Mouse (Mus musculus) spleen, postnatal 4 days (tissue): Measurements from ENCODE around the gene Fto.
A peak's percentile ranks its signal among the peaks of the same experiment; 100 is the strongest.

Experiments
- DNase-seq, 2 experiments: peaks; one replicate each; pipeline ENCODE4 v3.0.0; 2022; ENCODE audit warnings: low spot score in 2 of 2

The Fto gene

DNA sequence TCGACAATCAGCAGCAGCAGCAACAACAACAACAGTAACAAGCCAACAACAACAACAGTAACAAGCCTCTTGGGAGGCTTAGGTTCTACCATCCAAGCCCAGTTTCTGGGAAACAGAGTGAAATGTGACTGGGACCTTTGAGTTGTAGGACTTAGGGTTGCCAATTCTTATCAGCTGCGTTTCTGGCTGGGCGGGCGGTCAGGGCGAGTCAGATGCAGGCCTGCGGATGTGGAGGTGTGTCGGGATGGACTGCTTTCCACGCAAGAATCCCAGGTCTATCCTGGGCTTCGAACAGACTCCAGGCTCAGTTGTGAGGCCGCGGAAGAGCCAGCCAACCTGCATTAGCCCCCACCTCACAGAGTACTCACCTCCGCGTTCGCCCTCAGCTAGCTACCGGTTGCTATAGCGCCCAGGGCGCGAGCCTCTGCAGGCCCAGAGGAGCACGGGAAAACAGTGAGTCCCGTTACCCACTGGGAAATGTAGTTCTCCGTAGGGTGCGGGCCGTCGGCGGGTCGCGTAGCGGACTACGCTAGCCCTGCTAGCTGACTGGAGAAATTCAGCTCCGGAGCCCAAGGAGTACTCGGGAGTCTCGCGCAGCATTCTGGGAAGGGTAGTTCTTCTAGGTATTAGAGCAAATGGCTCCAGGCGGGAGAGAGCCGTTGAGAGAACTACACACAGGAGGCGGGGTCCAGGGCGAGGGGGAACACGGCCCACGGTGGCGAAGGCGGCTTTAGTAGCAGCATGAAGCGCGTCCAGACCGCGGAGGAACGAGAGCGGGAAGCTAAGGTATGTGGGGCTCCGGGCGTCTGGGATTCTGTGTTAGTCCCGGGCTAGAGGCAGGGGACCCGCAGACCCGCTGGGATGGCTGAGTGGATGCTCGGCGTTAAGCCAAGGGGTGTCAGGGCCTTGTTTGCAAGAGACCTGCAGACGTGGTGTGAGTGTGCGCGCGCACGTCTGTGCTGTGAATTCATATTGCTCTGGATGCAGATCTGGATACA lies at the start of gene Fto, which contains the start of gene Rpgrip1l:
Gene Fto, plus strand, starts transcription at position 691 of the 998 bp plus-strand sequence.
Gene Rpgrip1l, minus strand, starts transcription at position 428 of the 998 bp plus-strand sequence.
- peak; percentile 93 to 94 for DNase-seq

DNA sequence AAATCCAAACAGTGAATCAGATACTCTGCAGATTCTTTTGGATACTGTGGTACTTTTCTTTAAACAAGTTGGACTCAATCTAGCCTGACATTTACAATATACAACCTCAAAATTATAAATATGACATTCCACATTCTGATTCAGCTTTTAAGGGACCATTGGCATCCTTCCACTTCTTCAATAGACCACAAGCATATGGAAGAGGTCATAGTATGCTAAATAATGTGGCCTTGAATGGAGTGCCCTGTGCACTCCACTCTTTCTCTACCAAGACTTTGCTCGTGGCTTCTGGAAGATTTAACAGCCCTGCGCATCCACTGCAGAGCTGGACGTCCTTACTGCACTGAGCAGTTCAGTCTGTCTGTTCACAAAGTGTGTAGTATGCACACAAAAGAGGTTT lies 49.4 kb upstream of the Fto start:
- no peak for DNase-seq

DNA sequence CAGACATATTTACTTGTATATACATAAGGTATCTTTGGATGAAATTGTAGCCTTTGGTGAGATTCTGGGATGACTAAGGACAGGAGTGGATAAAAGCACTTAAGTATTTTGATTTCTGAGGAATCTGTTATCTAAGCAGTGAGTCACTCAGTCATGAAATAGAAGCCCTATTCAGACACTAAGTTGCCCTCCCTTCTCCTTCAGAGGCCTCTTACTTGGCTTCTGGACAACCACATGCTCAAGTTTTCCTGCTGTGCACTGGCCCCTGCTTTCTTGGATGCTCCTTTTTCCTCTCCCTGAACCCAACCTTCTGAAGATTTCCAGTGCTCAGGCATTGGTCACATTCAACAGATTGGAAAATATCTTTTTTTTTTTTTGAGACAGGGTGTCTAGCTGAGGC lies 48.8 kb upstream of the Fto start:
- no peak for DNase-seq

DNA sequence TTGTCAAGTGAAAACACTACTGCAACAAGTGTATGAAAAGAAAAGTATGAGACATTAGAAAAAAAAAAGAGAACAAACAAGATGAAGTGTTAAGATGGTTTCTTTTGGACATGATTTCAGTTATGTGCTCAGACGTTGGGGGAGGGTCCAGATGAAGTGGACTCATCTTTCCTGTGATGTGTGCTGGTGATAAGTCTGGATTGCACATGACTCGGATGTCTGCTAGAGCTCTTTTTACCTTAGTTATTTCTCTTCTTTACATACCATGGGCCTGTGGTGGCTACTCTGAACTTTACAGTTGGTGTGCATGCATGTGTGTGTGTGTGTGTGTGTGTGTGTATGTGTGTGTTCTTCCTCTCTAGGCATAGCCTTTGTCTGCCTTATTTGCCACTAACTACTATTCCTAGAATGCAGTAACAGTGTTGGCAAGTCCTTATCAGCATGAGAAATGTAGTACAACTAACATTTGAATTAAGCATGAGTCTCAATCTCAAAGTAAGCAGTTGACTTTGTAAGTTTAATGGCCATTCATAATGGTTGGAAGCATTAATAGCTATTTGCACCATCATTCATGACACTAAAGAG lies 43.9 kb upstream of the Fto start:
- DNase-seq = no peak

DNA sequence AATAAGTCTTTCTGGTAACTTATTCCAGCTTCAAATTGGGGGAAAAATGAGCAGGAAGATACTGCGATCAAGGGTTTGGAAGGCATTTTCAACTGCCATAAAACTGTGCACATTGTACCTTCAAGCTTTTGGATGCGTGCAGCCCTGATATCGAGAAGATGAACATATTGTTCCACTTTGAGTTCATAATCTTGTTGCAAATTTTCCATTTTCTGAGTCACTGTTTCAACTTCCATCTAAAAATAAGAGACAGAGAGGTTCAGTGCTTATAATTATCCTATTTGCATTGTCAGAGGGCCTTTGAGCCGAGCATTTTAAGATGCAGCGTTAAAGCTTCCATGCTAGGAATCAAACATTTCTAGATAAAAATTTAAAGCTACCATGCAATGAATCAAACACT lies 39.8 kb upstream of the Fto start:
- DNase-seq = no peak

DNA sequence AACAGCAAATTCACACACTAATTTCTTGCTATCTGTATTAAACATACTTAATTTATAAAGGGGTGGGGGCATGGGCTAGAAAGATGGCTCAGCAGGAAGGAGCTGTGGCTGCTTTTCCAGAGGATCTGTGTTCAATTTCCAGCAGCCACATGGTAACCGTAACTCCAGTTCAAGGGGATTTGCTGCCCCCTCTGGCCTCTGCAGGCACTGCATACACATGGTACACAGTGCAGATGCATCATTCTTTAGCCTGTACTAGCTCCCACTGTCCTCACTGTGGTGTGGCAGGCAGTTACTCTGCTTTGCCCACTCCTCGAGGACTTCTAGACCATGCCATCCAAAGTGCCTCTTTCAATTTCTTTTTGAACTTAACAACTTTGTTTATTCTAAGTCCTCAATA lies 37.0 kb upstream of the Fto start:
- peak in 1 of 2 experiments; percentile 13 for DNase-seq

DNA sequence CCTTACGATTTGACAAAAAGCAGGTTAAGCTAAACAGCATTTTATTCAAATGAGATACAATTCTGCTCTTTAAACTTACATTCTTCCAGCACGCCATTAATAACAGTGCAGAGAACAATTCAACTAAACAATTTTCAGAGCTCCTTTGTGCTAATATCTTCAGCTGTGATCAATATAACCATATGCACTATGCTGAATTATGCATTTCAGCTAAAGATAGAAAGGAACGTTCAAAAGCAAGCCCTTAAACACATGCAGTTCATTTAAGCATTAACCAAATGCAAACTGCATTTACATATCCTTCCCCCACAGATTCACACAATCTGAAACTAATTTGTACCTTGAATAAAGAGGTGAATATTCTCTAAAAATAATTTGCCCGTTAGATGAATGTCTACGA lies 35.3 kb upstream of the Fto start:
- no peak for DNase-seq

DNA sequence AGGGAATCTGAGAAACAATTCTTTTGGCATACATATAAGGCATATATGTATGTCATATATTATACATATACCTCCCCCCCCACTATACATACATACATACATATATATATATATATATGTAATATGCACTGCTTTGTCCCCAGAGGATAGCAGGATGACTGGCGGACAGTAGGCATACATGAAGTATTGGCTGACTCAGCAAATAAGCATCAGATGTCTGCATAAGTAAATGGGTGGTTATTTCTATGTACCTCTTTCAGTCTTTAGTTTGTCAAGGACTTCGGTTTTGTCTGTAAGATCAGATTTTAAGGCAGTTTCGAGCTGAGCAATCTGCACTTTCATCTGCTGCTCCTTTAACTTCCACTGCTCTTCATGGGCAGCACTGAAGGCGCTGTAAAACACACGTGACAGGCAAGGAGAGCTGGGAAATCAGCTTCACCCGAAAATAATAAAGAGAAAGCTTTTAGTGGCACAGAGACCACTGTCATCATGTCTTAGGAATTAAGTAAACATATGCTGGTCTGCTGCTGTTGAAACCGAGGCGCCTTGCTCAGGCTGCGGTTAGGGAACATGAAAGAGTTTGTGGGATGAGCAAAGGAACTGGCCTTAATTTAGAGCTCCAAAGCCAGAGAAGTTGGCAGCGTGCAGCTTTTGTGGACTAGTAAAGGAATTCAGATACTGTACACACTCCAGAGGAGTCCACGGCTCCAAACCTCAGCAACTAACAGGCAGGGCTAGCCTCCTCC lies 32.7 kb upstream of the Fto start:
- DNase-seq = no peak

DNA sequence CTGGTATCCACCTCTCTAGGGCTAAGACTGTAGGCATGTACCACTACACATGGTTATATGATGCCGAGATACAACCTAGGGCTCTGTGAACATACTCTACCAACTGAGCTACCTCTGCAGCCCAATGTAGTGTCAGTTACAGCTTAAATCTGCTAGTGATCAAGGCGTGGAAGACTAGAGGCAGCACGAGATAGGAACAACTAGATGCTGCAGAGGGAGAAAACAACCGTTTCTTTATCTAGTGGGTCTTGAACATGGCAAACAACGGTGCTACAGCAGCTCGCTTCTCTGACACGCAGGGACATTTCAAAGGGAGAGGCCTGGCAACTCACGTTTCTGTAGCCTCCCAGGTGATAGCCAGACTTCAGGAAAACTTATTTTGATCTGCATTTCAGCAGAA lies 31.8 kb upstream of the Fto start:
- DNase-seq = no peak

DNA sequence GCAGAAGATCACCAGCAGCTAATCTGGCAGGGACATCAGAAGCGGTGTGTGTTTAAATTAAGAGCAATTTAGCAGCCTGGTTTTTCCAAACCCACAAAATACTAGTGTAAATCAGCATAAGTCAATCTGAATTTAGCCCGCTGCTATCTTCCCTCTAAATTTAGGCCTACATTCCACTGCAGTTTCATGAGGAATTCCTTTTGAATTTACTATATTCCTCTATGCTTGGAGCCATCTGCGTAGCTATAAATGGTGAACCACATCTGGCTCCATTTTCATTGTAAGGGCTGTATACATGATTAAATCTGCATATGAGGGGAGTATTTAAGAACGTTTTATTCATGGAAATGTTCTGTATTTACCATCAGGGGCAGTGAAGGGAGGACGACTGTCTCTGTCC lies 30.7 kb upstream of the Fto start:
- no peak for DNase-seq

DNA sequence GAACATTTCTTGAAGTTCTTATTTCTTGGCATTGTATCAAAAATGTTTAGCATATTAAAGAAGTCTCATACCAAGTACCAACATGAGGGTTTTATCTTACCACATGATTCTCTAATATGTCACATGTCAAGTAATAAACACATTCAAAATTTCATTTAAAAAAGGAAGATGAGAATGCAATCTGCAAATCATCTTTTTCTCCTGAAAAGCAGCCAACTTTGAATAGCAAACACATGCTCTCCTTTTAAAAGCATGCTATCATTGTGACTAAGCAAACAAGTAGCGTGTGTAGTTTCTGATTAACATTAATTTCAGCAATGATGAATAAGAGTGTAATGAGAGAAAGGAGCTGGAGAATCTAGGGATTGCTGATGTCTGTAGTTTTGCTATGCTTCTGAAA lies 29.5 kb upstream of the Fto start:
- DNase-seq = no peak

DNA sequence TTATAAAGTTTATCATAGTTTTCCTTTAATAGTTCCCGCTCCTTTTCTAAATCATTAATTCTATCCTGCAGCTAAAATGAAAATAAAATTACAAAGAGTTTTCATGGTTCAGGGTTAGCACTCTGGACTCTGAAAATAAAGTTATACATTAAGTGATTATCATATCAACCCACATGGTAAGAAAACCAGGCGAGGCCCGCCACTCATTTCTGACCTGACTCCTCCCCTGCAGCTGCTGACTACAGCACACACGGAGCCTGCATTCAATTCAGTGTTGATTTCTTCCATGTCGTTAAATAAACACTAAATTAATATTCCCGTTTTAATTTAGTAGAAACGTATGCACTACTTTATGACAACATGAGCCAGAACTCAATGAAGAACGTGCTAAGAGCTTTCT lies 27.1 kb upstream of the Fto start:
- DNase-seq = no peak

DNA sequence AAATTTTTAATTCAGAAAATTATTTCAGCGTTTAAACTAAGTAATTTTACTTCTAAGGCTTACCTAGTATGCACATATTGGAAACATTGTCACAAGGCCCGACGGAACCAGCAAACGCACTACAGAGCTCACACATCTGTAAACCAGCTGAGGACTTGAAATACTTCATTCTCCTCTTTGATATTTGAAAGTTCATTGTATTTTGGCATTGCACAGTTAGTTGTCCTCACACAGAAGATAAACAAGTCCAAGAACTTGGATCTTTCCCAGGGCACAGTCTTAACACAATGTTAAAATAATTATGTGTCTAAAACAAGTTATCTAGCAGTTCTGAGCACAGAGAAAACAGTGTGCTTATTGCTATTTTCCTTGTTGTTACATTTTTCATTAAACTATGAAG lies 22.7 kb upstream of the Fto start:
- DNase-seq = no peak

DNA sequence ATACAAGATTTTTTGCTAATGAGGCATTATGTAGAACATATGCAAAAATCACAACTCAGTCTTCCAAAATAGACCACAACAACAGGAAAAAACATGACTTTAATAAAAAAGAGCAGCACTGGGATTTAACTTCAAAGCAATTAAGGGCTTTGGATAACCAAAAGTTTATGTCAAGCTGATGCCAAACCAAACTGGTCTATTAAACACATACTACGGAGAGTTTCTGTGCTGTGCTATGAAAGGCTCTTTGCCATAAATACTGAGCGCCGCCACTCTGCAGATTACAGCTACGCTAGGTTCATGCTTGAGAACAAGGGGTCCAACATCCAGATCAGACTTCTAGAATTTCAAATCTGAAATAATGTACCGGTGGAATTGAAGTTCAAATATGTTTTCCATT lies 17.5 kb upstream of the Fto start:
- no peak for DNase-seq

DNA sequence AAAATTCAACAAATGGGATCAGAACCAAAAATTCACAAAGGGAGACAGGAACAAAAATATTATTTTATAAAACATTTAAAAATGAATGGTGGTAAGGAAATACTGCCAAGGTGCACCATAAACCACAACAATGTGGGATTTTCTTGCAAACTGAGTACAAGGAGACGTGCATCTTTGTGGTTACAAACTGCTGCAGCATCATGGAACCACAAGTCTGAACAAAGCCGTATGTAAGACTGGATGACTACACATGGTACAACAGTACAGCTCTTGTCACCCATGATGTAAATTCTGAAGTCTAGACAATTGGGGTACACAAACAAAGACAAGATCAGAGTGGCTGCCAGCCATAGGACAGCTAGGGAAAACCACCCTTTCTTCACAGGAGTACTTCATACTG lies 14.7 kb upstream of the Fto start:
- no peak for DNase-seq

DNA sequence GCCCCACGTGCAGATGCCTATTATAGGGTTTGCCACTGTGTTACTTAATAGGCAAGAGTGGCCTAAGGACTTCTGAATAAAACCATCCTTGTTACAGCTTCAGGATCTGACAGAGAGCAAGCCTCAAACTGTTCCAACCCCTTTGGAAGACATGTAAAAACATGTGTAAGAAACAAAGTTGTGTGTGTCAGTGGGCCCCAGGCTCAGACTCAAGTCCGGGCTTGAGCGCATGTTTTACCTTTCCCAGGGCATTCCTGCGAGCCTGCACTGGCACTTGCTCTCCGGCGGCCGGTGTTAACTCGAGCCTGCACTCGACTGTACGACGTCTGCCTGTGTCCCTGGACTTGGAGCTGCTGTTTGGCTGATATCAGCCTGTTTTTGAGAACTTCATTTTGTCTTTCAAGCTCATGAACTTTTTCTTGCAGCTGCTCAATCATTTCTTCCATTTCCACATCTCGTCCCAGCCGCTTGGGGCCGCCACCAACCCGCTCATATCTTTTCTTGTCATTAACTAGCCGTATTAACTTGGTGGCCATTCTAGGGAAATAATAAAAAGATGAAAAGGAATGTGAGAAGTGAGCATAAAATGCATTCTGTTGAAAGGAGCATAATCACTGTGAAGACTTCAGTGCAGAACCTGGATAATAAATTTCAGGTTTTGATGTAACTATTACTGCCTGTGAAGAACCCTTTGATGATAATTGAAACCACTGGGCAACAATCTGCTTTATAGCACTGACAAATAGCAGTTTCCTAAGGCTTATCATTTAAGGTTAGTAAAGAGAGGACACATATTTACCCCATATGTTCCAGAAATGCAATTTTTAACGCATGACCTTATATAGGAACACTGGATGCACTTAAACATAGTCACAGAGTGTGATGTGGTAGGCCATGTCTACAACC lies 8.6 kb upstream of the Fto start:
- DNase-seq = no peak

DNA sequence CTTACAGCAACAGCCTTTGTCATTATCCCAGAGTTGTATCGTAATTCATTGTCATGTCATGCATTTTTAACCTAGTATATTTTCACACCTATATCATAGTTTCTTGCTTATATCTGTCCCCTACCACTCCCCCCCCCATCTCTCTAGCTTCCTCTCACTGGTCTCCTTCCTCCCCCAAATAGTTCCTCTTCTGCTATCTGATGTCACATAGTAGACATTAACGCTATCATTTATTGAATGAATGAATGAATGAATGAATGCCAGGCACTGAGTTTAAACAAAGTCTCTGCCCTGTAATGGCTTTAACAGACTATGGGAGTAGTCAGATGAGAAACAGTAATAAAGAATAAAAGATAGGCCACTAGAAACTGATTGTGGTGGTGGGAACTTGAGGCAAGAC lies 983 bp upstream of the Fto start:
- DNase-seq = no peak

DNA sequence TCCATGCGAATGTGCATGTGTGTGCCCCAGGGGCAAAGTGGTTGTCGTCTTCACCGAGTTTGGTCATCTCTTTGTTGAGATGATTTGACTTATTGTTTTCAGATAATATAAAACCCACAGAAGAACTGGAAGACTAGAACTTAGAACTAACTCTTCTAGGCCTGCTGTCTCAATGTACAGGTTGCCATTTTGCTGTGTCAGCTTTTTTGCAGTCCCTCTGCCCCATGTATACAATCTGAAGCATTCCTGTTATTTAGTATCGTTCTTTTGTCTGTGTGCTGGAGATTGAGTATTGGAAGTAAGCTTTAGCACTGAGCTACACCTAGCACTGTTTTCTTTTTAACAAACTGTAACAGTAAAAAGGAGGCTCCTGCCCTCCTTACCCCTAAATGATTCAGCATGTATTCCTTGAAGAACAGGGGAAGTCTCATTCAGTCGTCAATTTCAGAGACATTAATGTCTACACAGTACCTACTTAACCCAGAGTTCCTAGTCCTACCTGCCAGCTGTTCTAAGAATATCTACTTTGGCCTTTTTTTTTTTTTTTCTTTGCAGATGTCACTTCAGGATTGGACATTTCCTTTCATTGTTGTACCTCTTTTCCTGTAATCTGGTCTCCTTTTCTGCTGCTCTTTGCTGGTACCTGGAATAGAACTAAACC lies 4.4 kb downstream of the Fto start:
- no peak for DNase-seq

DNA sequence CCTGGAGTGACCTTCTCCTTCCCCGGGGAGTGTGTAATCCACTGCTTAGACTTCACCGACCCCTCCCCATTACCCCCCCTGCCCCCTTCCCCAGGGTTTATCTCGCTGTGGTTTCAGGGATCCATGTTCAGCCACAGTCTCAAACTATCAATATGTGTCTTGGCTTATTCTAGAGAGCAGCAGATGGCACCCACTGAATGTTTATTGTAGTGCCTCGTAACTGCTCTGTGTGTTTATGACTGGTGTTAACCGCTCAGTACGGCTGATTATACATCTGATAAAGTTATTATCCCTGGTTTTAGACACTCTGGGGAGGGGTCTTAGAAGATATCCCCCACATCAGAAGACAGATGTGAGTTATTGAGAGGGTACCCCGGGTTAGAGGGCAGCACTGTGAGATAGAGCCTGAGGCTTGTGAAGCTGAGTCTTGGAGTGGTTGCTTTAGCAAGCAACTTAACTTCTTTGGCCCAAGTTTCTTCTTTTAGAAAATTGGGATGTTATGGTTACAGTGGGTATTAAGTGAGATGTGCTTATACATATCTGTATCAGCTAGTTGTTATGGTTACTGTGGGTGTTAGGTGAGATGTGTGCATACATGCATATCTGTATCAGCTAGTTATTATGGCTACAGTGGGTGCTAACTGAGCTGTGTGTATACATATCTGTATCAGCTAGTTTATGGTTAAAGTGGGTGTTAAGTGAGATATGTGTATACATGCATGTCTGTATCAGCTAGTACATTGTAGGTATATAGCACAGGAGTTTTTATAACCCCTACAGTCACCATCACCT lies 5.8 kb downstream of the Fto start:
- no peak for DNase-seq

DNA sequence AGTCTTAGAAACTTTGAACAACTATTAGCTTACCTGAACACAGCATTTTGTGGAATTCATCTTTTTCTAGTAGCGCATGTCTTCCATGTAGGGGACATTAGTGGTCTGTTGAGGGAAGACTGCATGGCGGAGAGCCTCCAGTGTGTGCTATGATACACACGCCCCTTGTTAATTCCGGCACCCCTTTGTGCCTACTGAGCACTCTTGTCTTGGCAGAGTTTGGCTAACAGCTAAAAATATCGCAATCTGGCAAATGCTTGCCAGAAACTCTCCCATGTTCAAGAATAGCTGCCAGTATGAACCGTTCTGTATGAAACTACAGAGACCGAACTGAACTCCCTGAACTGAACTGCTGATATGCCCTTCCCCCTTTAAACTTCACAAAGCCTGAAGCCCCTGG lies 10.2 kb downstream of the Fto start:
- DNase-seq = no peak
